Mouse (Mus musculus): ENCODE measurements at regions not wholly inside any gene's neighbourhood (a gene's known extent, or its start where the extent isn't known, plus 50 kb on each side); places are given as distances from the start of the nearest gene placed in this dataset.
A peak's percentile ranks its signal among the peaks of the same experiment; 100 is the strongest.

DNA sequence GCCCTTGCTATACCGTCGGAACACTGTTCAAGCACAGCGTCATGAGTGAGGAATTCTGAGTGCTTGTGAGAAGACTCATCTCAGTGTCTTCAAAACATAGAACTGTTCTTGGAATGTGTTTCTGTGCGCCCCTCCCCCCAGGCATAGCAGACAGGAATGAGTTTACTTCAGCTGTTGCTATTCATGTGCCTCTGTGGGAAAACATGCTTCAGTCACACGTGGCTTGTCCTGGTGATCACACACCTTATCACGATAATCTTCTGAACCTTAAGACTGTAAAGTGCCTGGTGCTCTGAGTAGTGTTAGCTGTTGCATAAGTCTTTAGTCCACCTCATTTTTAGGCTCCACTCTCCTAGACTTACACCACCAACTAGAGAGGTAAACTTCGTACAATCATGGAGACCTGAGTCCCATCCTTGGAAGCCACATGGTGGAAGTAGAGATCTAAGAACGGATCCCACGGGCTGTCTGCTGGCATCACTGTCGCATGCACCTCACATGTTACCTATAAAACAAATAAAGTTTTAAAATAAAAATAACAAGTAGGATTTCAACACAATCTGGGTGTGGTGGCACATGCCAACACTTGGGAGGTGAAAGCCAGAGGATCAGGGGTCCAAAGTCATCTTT, 1143.8 kb downstream of the 4930447A16Rik start:
- no peak for DNase-seq (ENCODE audit: low read depth)

DNA sequence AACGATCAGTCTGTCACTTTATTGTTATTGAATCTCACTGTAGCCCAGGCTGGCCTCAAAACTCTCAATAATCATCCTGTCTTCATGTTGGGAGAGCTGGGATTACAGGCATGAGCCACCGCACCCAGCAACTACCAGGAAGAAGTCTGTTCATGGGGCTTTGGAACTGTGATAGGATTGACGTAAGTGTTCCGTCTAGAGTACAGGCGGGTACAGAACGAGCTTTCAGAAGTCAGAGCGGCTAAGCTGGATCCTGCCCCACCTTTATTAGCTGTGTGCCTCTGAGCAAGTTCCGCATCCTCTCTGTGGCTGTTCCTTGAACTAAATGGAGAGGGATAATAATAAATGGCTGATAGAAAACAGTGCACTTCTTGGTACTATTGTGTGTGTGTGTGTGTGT, 1144.8 kb downstream of the 4930447A16Rik start:
- DNase-seq (ENCODE audit: low read depth) = no peak

DNA sequence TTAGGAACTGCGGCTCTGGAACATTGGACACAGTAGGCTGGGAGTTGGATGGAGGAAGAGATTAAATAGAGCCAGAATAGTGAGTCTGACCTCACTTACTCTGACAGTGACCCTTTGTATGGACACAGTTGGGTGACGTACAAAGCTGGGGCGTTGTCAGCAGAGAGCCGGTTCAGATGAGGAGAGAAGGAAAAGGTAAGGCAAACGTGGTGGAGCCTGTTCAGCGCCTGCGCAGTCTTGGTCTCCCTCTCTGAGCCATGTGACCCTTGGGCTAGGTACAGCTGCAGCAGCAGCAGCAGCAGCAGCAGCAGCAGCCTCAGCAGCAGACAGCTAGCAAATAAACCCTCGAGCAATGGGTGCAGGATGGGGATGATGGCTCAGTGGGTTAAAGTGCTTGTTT, 1145.4 kb downstream of the 4930447A16Rik start:
- no peak for DNase-seq (ENCODE audit: low read depth)

DNA sequence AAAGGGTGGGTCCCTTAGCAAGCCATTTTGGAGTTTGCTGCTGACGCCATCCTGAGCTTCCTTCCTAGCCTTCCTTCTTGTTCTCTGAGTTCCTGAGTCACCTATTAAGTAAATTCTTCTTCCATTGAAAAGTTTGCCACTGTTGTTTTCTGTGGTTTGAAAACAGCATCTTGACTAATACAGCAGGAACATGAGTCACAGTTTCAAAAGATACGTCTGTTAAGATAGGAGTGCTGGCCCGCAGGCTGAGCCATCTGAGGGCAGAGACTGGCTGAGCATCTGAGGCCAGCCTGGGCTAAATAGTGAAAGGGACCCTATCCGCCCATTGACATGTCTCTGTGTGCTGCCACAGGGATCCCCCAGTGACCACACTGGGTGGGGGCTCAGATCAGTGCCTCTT, 1147.3 kb downstream of the 4930447A16Rik start:
- DNase-seq (ENCODE audit: low read depth) = no peak

DNA sequence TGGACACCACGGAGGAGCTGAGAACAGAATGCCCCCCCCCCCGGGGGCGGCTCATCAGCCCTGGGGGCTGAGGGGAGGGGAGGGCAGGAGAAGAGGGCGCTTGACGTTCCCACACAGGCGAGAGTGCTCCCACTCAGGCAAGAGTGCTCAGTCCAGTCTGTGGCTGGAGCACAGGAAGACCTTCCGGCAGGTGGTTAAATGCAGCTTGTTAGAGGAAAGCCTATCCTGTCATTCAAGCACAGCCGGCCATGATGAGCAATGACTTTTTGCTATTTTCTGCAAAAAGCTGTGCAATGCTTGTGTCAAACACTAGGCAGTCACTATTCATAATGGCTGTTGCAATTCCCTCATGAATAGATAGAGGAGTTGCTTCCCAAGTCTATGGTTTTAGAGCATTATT, 1149.1 kb downstream of the 4930447A16Rik start:
- DNase-seq (ENCODE audit: low read depth) = no peak

DNA sequence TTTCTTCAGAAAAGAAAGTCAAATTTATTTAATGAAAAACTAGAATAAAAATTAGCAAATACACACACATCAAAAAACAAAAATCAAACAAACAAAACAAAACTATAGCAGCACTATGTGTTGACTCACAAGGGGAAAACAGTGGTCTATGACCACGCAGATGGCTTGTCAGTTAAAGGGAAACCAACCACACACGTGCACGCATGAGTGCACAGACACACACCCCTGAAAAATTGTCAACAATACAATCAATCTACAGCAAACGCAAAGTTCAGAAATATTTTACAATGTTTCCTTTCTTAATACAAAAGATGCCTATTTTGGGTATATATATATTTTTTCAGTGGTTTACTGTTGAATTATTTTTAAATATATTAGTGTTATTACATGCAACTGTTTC, 1149.9 kb downstream of the 4930447A16Rik start:
- no peak for DNase-seq (ENCODE audit: low read depth)

DNA sequence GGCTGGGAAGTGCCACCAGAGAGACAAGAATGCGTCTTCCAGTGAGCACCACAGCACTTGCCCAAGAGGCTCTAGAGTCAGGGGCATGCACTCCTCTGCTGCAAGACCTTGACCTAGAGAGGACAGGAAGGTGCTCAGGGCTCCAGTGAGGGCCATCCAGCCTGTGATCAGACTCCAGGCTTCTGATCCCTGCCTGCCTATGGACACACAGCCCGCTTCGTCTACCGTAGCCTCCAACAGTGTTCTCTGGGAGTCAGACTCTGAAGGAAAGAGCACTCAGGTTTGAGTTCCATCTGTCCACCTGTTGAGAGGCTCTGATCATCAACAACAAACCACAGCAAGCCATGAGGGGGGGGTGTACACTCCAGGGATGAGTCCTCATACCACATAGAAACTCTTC, 1152.3 kb downstream of the 4930447A16Rik start:
- no peak for DNase-seq (ENCODE audit: low read depth)

DNA sequence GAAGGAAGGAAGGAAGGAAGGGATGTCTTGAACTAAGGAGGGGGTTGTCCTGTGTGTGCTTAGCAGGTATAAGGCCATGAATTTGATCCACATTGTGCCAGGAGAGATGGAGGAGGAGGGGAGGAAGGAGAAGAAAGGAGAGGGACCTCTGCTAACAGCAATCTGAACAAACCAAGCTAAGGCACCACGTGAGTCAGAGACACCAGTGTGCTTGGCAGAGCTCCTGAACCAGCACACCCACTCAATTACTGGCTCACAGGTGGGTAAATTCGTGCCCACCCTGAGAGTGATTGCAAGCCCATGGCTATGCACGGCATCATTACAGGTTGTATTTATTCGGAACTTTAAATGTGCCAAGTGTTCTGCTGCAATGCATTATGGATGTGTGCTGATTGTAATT, 1154.1 kb downstream of the 4930447A16Rik start:
- no peak for DNase-seq (ENCODE audit: low read depth)

DNA sequence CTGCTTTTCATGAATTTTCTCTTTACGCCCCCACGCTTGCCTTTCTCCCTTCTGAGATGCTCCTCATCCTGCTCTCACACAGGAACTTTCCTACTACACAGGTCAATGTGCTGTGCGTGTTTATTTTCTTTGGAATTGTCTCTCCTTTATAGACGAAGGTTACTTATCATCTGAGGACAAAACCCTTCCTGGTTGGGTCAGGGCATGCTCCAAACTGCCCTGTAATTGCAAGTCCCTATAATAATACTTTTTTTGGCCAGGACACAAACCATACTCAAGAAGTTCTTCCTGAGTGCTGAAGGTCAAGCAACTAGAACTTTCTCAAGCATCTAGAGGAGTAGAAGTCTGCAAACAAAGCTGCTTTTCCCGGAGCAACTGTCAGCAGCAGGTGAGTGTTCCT, 1158.1 kb downstream of the 4930447A16Rik start:
- no peak for DNase-seq (ENCODE audit: low read depth)

DNA sequence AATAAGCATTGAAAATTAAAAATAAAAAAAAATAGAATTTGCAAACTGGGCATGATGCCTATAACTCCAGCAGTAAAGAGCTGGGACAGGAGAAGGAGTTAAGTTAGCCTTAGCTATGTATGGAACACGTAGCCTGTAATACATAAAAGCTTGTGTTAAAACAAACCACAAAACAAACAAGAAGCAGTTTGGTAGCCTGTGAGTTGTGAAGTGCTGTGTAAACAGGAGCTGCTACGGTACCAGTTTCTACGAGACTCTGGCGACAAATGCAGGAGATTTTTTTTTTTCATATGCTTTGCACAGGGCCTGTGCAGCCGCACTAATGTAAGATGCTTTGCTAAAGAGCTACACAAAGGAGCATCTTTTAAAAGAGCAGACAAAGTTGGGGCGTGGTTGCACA, 1159.1 kb downstream of the 4930447A16Rik start:
- DNase-seq (ENCODE audit: low read depth) = no peak

DNA sequence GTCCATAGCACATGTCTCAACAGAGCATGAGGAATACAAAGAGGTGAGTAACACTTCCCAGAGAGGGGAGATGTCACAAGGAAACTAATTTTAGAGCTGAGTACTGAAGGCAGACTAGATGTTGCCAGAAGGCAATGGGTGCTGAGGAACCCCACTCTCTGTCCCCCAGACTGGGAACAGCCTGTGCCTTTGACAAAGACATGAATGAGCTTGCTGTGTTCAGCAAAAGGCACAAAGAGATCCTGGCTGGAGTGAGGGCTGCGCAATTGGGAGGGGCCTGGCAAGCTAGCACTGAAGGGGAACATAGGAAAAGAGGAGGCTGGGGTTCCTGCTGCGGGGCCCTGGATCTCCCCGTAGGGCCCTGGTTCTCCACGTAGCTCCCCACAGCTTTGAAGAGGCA, 1160.3 kb downstream of the 4930447A16Rik start:
- no peak for DNase-seq (ENCODE audit: low read depth)

DNA sequence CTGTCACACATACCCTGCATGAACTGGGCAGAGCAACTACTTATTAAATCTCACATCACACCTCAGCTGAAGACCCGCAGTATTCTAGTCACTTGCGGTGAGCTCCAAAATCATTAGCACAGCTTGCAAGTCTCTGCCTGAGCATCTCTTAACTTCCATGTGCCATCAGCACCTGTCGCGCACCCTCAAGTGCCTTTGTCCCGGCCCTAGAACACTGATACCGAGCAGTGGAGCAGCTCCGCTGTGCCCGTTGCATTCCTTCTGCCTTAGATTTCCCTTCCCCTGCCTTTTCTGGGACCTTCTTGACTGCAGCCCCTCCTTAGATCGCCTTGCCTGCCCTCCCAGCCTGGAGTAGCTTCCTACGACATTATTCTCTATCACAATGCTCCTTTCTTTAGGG, 1161.2 kb downstream of the 4930447A16Rik start:
- no peak for DNase-seq (ENCODE audit: low read depth)

DNA sequence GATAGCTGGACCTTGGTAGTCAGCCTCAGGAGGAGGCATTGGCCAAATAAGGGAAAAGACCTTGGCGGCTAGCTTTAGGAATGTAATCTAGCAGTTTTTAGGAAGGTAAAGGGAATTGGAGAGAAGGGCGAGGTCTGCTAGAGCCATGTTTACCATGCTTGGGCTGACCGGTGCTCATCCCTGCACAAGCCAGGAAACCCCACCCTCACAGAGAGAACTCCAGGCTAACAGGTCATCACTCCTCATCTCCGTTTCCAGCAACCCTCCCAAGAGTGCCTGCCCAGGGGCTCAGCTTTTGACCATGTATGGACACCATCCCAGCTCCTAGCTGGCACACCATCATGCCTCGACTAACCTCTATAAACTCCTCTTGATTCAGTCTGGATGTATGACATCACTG, 1162.9 kb downstream of the 4930447A16Rik start:
- DNase-seq (ENCODE audit: low read depth) = no peak

DNA sequence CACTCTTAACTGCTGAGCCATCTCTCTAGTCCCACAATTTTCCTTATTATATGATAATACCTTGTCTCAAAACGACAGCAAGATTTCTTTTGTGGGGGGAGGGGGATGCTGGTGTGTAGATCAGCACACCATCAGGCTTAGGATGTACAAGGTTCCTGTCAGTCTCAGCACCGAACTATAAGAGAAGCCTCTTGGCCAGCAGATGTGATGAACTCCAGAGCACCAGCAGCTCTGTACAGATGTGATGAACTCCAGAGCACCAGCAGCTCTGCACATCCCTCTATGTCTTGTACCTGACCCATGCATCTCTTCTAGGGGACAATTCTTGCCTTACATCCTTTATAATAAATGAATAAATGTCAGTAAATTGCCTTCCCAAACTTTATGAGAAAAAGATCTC, 1163.7 kb downstream of the 4930447A16Rik start:
- DNase-seq (ENCODE audit: low read depth) = no peak

DNA sequence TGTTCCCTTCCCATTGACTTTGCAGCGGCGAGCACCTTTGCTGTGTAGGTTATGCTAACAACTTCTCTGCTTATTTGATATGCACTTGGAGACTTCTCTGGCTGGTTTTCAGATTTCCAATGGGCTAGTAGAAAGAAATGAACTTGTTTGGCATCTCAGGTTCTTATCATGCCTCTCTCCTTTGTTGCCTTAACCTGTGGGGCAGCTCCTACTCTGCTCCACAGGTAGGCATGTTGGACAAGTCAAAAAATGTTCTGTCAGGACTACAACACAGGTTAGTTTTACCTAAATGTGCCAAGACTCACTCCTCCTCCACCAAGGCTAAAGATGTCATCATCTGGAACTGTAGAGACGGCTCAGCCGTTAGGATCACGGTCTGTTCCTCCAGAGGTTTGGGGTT, 1164.3 kb downstream of the 4930447A16Rik start:
- no peak for DNase-seq (ENCODE audit: low read depth)

DNA sequence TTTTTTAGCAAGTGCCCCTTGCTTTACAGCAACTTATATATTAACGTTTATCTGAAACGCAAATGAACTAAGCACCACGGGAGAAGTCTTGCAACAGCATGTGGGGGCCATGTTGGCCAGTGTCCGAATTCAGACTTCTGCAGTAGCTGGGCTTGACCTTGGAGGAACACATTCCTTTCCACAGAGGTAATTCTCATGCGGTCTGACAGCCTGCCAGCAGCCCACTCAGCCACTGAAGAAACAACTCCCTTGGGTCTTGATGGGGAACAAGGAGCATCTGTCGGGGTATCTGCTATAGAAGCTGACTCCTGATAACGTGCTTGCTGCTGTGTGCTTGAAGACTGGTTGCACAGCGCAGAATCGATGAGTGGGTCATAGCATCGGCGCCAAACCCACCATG, 1168.7 kb downstream of the 4930447A16Rik start:
- DNase-seq (ENCODE audit: low read depth) = no peak

DNA sequence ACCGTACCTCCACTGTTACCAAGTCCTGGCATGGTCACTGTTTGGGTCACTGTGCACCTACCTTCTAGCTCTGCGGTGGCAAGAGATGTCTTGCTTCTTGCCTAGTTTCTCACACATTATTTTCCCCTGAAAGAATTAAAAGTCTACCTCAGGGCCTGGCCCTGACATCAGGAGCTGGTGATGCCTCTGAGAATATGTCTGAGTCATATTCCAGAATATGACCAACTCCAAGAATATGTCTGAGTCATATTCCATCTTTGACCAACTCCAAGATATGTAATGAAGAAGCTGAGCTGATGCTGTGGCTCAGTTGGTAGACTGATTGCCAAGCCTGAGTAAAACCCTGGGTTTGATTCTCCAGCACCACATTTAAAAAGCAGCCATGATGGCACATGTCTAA, 1169.4 kb downstream of the 4930447A16Rik start:
- DNase-seq (ENCODE audit: low read depth) = no peak

DNA sequence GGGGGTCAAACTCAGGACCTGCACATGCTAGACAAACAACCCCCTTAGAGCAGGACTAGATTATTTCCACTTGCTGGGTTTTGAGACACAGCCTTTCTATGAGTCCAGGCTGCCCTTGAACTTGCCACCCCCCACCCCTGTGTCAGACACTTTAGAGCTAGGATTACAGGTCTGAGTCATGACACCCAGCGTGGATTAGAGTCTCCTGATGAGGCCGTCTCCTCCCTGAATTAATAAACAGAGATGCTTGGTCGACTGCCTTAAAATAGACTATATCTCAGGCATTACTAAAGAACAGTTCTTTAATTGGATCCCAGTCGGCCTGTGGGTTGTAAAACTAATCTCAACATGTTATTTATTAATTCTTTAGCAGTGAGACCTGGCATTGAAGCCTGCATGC, 1170.5 kb downstream of the 4930447A16Rik start:
- DNase-seq (ENCODE audit: low read depth) = no peak

DNA sequence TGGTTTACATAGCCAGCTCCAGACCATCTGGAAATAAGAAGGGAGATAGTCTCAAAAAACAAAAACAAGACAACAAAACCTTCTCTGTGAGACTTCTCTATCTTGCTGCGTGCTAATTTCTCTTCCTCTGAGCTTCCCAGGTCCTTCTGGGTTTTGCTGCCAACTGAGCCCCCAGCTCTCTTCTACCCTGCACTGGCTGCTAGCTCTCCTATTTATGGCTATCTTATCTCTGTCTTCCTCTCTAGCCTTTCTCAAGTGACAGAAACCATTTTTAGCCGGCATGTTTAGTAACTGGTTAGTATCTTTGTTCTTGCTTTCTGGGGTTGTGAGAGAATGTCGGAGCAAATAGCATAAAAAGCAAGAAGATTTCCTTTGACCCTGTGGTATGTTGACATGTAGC, 1172.1 kb downstream of the 4930447A16Rik start:
- no peak for DNase-seq (ENCODE audit: low read depth)

DNA sequence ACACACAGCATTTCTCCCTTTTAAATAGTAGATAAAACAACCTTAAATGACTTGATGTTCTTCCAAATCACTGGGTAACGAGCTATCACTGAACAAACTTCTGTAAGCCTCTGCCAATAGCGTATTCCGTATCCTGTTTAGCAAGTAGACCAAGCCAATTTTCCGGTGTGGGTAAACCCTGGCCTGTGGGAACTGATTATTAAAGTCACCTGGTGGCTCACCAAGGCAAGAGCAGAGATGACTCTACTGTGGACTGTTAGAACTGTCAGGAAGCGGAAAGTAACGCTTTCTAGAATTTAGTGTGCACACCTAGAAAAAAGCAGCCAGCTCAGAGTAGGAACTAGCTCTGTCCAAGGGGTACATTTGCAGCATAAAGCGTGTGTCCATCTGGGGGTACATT, 1176.1 kb downstream of the 4930447A16Rik start:
- peak; percentile 93 for DNase-seq (ENCODE audit: low read depth)

DNA sequence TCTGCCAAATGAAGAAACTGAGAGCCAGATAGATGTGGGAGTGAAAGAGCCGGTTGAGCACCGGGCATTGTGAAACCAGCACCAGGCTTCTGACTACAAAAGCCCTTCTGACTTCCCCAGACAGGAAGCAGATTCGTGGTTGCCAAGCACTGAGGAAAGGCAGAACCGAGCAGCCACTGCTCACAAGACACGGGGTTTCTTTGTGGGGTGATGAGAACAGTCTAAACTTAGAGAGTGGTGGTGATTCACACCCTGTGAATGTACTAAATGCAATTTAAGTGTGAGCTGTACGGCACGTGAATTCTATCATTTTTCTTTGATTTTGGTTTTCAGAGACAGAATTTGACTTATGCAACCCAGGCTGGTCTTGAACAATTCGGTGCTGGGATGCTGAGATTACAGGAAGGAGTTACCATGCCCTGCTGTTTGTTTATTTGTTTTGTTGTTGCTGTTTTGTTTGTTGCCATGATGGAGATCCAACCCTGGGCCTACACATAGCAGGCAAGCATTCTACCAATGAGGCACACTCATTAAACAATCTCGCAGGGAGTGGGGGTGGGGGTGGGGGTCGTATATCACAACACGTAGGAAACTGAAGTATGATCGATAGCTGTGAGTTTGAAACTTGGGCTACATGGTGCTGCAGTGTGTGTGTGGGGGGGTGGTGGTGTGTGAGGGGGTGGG, 1177.0 kb downstream of the 4930447A16Rik start:
- DNase-seq (ENCODE audit: low read depth) = peak; percentile 97

DNA sequence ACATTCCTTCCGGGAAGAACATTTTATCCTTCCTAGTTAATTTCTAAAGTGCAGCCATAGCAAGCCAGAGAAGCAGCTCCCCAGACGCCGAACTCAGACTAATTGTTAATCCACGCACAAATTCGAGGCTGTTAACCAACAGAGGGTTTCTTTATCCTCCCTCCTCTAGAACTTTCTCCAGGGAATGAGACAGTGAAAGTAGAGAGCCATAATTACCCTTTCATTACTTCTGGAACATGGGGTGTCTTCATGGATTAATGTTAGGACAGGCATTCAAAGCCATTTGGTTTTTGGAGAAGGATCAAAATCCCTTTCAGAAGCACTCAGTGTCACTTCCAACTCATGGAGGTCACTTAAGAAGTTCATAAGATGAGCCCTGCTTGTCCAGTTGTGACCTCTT, 1178.6 kb downstream of the 4930447A16Rik start:
- no peak for DNase-seq (ENCODE audit: low read depth)

DNA sequence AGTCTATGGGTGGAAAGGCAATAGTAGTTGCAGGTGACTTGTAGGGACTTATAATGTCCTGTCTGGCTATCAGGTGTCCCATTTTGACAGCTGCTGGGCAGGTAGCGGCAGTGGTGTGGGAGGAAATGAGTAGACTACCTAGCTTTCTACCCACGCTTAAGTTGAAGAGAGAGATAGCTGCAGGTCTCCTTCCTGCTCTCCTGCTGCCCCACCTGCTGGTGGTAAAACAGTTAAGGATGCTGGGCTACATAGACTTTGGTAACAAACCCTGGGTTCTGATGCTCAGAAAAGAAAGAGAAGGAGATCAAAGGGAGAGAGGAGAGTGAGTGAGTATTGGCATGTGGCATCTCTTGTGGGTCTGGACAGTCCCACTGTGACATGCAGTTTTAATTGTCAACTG, 1182.0 kb downstream of the 4930447A16Rik start:
- DNase-seq (ENCODE audit: low read depth) = no peak
